In the genomic region with DNA sequence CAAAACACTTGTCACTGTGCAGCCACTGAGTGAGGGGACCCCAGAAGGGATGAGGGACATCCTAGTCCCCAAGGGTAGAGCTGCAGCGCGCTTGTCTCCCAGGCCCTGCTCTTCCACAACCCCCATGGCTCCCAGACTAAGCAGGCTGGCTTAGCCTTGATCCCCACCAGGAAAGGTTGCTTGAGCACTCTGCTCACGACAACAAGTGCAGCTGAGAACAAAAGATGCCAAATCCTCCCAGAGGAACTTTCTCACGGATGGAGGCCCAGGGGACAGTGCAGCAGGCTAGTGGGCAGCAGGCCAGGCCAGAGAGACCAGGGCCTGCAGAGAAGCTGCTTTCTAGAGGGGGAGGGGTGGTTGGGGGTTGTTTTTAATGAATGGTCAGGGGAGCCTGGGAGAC, we compare ENCODE assay signal across 17 mouse cellular contexts. TPM values are rescaled to one million over a fixed set of nuclear protein-coding genes. Genes with fewer than 3 reads are reported as not detected.
DNase-seq lines count a peak whose midpoint lies in the region; ATAC-seq and TF ChIP-seq lines count a peak whose summit lies in the region.
"Had no signal": no experiment of that assay in that cellular context is flagged by ENCODE, and none has a peak within 500 bp of the region (broad histone marks: within the 10 kb centered on the region; RNA-seq: fewer than 3 reads in every experiment).

No protein-coding gene starts in this region.

- H3K9me3 ChIP-seq in stomach, embryonic 14.5 days (ENCODE audit: control insufficient read depth, low read depth, low read length): no peaks in the 10 kb centered on the region
- H3K9me3 ChIP-seq in stomach, postnatal 0 days (ENCODE audit: control insufficient read depth, low read length): no peaks in the 10 kb centered on the region
- no peaks in the 10 kb centered on the region for H3K9me3 ChIP-seq in midbrain, embryonic 11.5 days (ENCODE audit: control insufficient read depth, low read length)
- H3K9me3 ChIP-seq: heart, embryonic 12.5 days; megakaryocyte, embryonic 14.5 days had no signal

- no peak overlapping the region for H3K9ac ChIP-seq in stomach, embryonic 14.5 days (replicated peaks; ENCODE audit: low read depth, low read length)
- H3K9ac ChIP-seq in stomach, postnatal 0 days (ENCODE audit: low read length): no peak overlapping the region
- no peak overlapping the region for H3K9ac ChIP-seq in midbrain, embryonic 11.5 days (ENCODE audit: low read length)
- H3K9ac ChIP-seq: heart, embryonic 12.5 days had no signal

- H3K36me3 ChIP-seq in stomach, embryonic 14.5 days (ENCODE audit: control insufficient read depth, insufficient read depth, low read length): no peaks in the 10 kb centered on the region
- no peaks in the 10 kb centered on the region for H3K36me3 ChIP-seq in stomach, postnatal 0 days (ENCODE audit: control insufficient read depth, insufficient read depth, low read length)
- H3K36me3 ChIP-seq in midbrain, embryonic 11.5 days (ENCODE audit: control insufficient read depth, insufficient read depth, low read length): no peaks in the 10 kb centered on the region
- H3K36me3 ChIP-seq: heart, embryonic 12.5 days had no signal

- peak; percentile 25 for DNase-seq in adrenal gland, postnatal 14 days
- no peak for DNase-seq in adrenal gland, postnatal 4 days (ENCODE audit: low spot score in 2 of 2)
- no peak for DNase-seq in stomach, postnatal 0 days (ENCODE audit: low spot score)
- no peak for DNase-seq in midbrain, embryonic 11.5 days (ENCODE audit: low spot score, missing footprints)
- no peak for DNase-seq in left cerebral cortex, adult 9 months (ENCODE audit: low spot score in 2 of 2)
- DNase-seq in kidney, adult 9 months: no peak
- no peak for DNase-seq in urinary bladder, postnatal 4 days (ENCODE audit: low spot score in 2 of 2)
- DNase-seq: adrenal gland, postnatal 36 days; cerebellum, adult 18-20 months; gastrocnemius, postnatal 10 days; kidney, postnatal 10 days had no signal

- no peak for TF ChIP-seq CTCF in stomach, postnatal 0 days (IDR thresholded peaks at IDR 0.05; ENCODE audit: low read depth)

- no peak overlapping the region for H3K4me3 ChIP-seq in stomach, embryonic 14.5 days (ENCODE audit: low read depth, low read length)
- H3K4me3 ChIP-seq in stomach, postnatal 0 days (ENCODE audit: low read depth, low read length): no peak overlapping the region
- no peak overlapping the region for H3K4me3 ChIP-seq in midbrain, embryonic 11.5 days (ENCODE audit: low read depth, low read length)
- H3K4me3 ChIP-seq: erythroblast, embryonic 14.5 days; heart, embryonic 12.5 days; megakaryocyte, embryonic 14.5 days had no signal

- 0 out of 2 replicates have a peak, but pooled peaks have one; percentile 28 for ATAC-seq in stomach, embryonic 14.5 days (ENCODE audit: insufficient number of reproducible peaks, insufficient read depth, low FRiP score, low read depth)
- ATAC-seq in stomach, postnatal 0 days (ENCODE audit: low FRiP score, low TSS enrichment): no peak
- ATAC-seq in midbrain, embryonic 11.5 days (ENCODE audit: low FRiP score): peak; percentile 82

- H3K4me1 ChIP-seq in stomach, embryonic 14.5 days (ENCODE audit: control insufficient read depth, insufficient read depth, low read length): no peaks in the 10 kb centered on the region
- no peaks in the 10 kb centered on the region for H3K4me1 ChIP-seq in stomach, postnatal 0 days (replicated peaks; ENCODE audit: control insufficient read depth, insufficient read depth)
- H3K4me1 ChIP-seq in midbrain, embryonic 11.5 days (ENCODE audit: control insufficient read depth, insufficient read depth, low read length): peaks cover 9% of the 10 kb centered on the region

- H3K4me2 ChIP-seq in stomach, embryonic 14.5 days (replicated peaks; ENCODE audit: low read depth, low read length): no peak overlapping the region
- H3K4me2 ChIP-seq in stomach, postnatal 0 days (replicated peaks; ENCODE audit: low read depth): no peak overlapping the region
- no peak overlapping the region for H3K4me2 ChIP-seq in midbrain, embryonic 11.5 days
- H3K4me2 ChIP-seq: heart, embryonic 12.5 days had no signal

- 54% methylated on average over 4 of the region's 4 CpGs for WGBS in stomach, embryonic 14.5 days
- WGBS in stomach, postnatal 0 days: 54% methylated on average over 4 of the region's 4 CpGs
- 18% methylated on average over 4 of the region's 4 CpGs for WGBS in midbrain, embryonic 11.5 days

- no peak for TF ChIP-seq EP300 in stomach, postnatal 0 days (optimal IDR thresholded peaks at IDR 0.05)

- H3K27me3 ChIP-seq in stomach, embryonic 14.5 days (ENCODE audit: control insufficient read depth, insufficient read depth, low read length): no peaks in the 10 kb centered on the region
- no peaks in the 10 kb centered on the region for H3K27me3 ChIP-seq in stomach, postnatal 0 days (ENCODE audit: control insufficient read depth, insufficient read depth, low read length)
- H3K27me3 ChIP-seq in midbrain, embryonic 11.5 days (ENCODE audit: control insufficient read depth, insufficient read depth, low read length): no peaks in the 10 kb centered on the region
- H3K27me3 ChIP-seq: heart, embryonic 12.5 days had no signal

- no peak overlapping the region for H3K27ac ChIP-seq in stomach, embryonic 14.5 days (ENCODE audit: low read length)
- no peak overlapping the region for H3K27ac ChIP-seq in stomach, postnatal 0 days (replicated peaks)
- H3K27ac ChIP-seq in midbrain, embryonic 11.5 days (ENCODE audit: low read depth, low read length): 0 out of 2 replicates have a peak overlapping the region, but pooled peaks have one; percentile 20

RNA-seq across cellular contexts. Expression of a gene that starts 15.5 kb away (rescaled TPM):
- 38.0 and 40.0 TPM in 2 replicates for total RNA-seq in adrenal gland, postnatal 14 days (2021)
- 10 to 100 TPM; 14.3 to 15.0 TPM for total RNA-seq in adrenal gland, postnatal 4 days (2021)
- 3.8 and 4.8 TPM in 2 replicates for polyA plus RNA-seq in stomach, embryonic 14.5 days (2014; fragmentation: Nextera tagmentation; extraction: Ambion mirVana)
- 4.1 and 4.2 TPM in 2 replicates for polyA plus RNA-seq in stomach, postnatal 0 days (2015; fragmentation: Nextera tagmentation; extraction: Ambion mirVana)
- 3.5 and 4.2 TPM in 2 replicates for polyA plus RNA-seq in midbrain, embryonic 11.5 days (2014; fragmentation: Nextera tagmentation; extraction: Ambion mirVana)
- total RNA-seq: neutrophil, adult 5-6 weeks had no signal
- polyA plus RNA-seq: erythroblast, embryonic 14.5 days had no signal

RNA-seq across cellular contexts. Expression of a gene that starts 18.3 kb away (rescaled TPM):
- total RNA-seq in adrenal gland, postnatal 14 days (2021): 0.67 and 1.4 TPM in 2 replicates
- under 1 TPM; 0.14 to 0.76 TPM for total RNA-seq in adrenal gland, postnatal 4 days (2021)
- 0.61 and 0.71 TPM in 2 replicates for polyA plus RNA-seq in stomach, embryonic 14.5 days (2014; fragmentation: Nextera tagmentation; extraction: Ambion mirVana)
- 0.30 and 0.34 TPM in 2 replicates for polyA plus RNA-seq in stomach, postnatal 0 days (2015; fragmentation: Nextera tagmentation; extraction: Ambion mirVana)
- 1.8 and 2.8 TPM in 2 replicates for polyA plus RNA-seq in midbrain, embryonic 11.5 days (2014; fragmentation: Nextera tagmentation; extraction: Ambion mirVana)
- polyA plus RNA-seq: erythroblast, embryonic 14.5 days; small intestine, adult 2 months had no signal

RNA-seq across cellular contexts. Expression of a gene that starts 39.3 kb away (rescaled TPM):
- 66.2 and 130 TPM in 2 replicates for total RNA-seq in adrenal gland, postnatal 14 days (2021)
- total RNA-seq in adrenal gland, postnatal 4 days (2021): 10 to 100 TPM; 70.6 to 81.5 TPM
- 2.5 and 4.3 TPM in 2 replicates for polyA plus RNA-seq in stomach, embryonic 14.5 days (2014; fragmentation: Nextera tagmentation; extraction: Ambion mirVana)
- 6.6 and 7.6 TPM in 2 replicates for polyA plus RNA-seq in stomach, postnatal 0 days (2015; fragmentation: Nextera tagmentation; extraction: Ambion mirVana)
- 3.7 and 4.1 TPM in 2 replicates for polyA plus RNA-seq in midbrain, embryonic 11.5 days (2014; fragmentation: Nextera tagmentation; extraction: Ambion mirVana)
- total RNA-seq: neutrophil, adult 5-6 weeks had no signal
- polyA plus RNA-seq: erythroblast, embryonic 14.5 days had no signal
